Mouse (Mus musculus): ENCODE measurements at regions not wholly inside any gene's neighbourhood (a gene's known extent, or its start where the extent isn't known, plus 50 kb on each side); places are given as distances from the start of the nearest gene placed in this dataset.

DNA sequence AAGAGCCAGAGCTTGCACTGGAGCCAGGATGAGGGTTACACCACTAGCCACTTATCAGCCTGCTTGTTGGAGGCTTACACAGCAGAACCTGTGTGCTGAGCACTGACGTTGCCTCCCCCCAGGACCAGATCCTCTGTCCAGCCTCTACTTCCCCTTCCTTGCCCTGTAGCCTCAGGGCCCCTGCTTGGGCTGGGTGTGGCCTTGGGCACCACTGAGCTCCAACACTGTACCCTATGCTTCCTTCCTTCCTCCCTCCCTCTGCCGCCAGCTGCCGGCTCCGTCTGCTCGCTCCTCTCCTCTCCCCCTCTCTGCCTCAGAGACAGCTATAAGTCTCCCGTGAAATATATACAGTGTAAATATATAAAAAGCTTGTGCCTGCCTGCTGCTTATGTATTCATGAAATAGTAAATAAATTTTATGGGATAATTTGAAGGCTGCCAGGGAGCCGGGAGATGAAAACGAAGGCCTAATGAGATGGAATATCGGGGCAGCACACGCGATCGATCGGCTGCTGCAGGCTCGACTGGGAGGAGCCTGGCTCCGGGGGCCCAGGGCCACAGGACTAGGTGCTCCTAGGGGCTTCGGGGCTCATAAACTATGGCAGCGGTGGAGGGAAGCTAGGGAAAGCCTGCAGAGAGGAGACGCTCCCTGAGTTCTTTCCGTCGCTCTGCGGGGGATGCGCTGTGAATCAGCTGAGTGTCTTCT, 135.6 kb downstream of the Rbm19 start:
- Histone ChIP-seq H3K4me2 (peak overlapping the region; percentile 59), H3K9ac (no peak overlapping the region), H3K9me3 (replicated peaks) (no peaks in the 10 kb centered on the region), H3K27me3 (replicated peaks) (peaks cover 87% of the 10 kb centered on the region), H3K4me1 (replicated peaks) (0 out of 2 replicates have a peak, but pooled peaks cover 2% of the 10 kb centered on the region), H3K4me3 (peak overlapping the region; percentile 28), H3K27ac (ENCODE audit: poor library complexity, severe bottlenecking) (no peak overlapping the region), H3K36me3 (no peaks in the 10 kb centered on the region)
- 8% methylated on average over 22 of the region's 22 CpGs for WGBS
- no peak for ATAC-seq (ENCODE audit: insufficient number of reproducible peaks, low FRiP score)

DNA sequence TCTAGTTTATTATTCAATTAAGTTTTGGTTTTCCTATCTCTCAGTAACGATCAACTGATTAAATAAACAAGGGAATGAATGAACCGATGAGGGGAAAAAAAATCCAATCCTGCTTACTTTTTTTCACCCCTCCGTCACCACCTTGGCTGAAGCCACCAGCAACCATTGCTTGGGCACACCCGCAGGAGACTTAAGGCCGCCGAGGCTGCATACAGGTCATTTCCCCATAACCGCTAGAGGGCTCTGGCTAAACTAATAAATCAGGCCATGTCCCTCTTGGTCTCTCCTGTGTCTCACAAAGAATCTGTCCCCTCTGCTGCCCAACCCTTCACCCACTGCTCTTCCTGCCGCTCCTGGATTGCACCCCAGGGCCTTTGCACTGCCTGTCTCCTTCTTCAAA, 136.3 kb downstream of the Rbm19 start:
- no peaks in the 10 kb centered on the region for H3K36me3 ChIP-seq
- no peak overlapping the region for H3K9ac ChIP-seq
- WGBS, result 5% methylated on average over 8 of the region's 8 CpGs
- H3K27ac ChIP-seq (ENCODE audit: poor library complexity, severe bottlenecking), result no peak overlapping the region
- no peaks in the 10 kb centered on the region for H3K9me3 ChIP-seq (replicated peaks)
- no peak overlapping the region; the same call in 1 of the 2 replicates for H3K4me3 ChIP-seq
- H3K4me1 ChIP-seq (replicated peaks), result 0 out of 2 replicates have a peak, but pooled peaks cover 2% of the 10 kb centered on the region
- H3K27me3 ChIP-seq (replicated peaks), result peaks cover 80% of the 10 kb centered on the region
- no peak for ATAC-seq (ENCODE audit: insufficient number of reproducible peaks, low FRiP score)
- H3K4me2 ChIP-seq, result peak overlapping the region; percentile 59

DNA sequence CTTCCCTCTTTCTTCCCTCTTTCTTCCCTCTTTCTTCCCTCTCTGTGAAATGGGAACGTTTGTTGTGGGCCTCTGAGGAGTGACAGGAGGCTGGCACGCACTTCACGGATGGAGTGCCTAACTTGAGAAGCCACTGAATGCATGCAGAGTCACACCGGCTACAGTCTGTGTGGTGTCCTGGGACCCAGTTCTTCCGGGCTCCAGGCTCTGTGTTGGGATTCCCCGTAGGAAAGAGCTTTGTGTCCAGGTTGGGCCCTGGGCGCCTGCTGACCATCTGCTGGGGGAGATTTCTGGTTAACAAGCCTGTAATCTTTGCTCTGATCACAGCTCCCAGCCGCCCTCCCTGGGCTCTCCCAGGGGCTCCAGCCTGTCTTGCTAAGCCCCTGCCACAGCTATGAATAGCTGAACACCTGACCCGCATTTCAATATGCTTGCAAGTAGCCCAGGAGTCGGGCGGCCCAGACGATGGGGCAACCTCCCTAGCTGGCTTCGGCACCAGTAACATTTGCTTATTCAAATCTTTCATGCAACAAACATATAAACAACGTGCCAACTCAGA, 146.5 kb downstream of the Rbm19 start:
- WGBS, result 37% methylated on average over 14 of the region's 14 CpGs
- no peaks in the 10 kb centered on the region for H3K9me3 ChIP-seq (replicated peaks)
- H3K36me3 ChIP-seq, result no peaks in the 10 kb centered on the region
- no peak for ATAC-seq (ENCODE audit: insufficient number of reproducible peaks, low FRiP score)
- H3K9ac ChIP-seq, result no peak overlapping the region
- H3K27ac ChIP-seq (ENCODE audit: poor library complexity, severe bottlenecking), result no peak overlapping the region
- peaks cover 86% of the 10 kb centered on the region for H3K27me3 ChIP-seq (replicated peaks)
- H3K4me1 ChIP-seq (replicated peaks), result no peaks in the 10 kb centered on the region
- no peak overlapping the region for H3K4me2 ChIP-seq
- no peak overlapping the region for H3K4me3 ChIP-seq

DNA sequence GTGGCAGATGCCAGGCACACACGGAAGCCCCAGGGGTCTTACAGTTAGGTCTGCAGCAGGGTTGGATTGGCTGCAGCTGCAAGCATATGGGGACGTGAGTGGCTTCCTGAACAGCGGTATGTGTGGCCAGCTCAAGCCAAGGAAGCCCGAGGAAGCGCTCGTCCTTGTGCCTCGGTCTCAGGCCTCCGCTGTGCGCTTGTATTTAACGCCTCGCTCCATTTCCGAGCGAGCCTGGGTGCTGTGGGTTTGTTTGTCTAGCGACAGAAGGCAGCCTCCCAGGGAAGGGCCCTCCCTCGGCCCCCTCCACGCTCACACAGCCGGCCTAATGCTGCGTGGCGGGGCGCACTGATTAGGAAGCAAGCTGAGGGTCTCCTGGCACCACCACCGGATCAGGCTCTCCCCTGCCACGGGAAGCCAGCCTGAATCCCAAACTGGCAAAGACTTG, 153.2 kb downstream of the Rbm19 start:
- H3K4me2 ChIP-seq, result peak overlapping the region; percentile 56
- H3K27ac ChIP-seq (ENCODE audit: poor library complexity, severe bottlenecking), result no peak overlapping the region
- 13% methylated on average over 21 of the region's 22 CpGs for WGBS
- H3K4me1 ChIP-seq (replicated peaks), result 0 out of 2 replicates have a peak, but pooled peaks cover 3% of the 10 kb centered on the region
- peaks cover 4% of the 10 kb centered on the region for H3K9me3 ChIP-seq (replicated peaks)
- H3K27me3 ChIP-seq (replicated peaks), result peaks cover 77% of the 10 kb centered on the region
- H3K4me3 ChIP-seq, result peak overlapping the region; percentile 7
- no peaks in the 10 kb centered on the region for H3K36me3 ChIP-seq
- no peak for ATAC-seq (ENCODE audit: insufficient number of reproducible peaks, low FRiP score)
- H3K9ac ChIP-seq, result 0 out of 2 replicates have a peak overlapping the region, but pooled peaks have one; percentile 17

DNA sequence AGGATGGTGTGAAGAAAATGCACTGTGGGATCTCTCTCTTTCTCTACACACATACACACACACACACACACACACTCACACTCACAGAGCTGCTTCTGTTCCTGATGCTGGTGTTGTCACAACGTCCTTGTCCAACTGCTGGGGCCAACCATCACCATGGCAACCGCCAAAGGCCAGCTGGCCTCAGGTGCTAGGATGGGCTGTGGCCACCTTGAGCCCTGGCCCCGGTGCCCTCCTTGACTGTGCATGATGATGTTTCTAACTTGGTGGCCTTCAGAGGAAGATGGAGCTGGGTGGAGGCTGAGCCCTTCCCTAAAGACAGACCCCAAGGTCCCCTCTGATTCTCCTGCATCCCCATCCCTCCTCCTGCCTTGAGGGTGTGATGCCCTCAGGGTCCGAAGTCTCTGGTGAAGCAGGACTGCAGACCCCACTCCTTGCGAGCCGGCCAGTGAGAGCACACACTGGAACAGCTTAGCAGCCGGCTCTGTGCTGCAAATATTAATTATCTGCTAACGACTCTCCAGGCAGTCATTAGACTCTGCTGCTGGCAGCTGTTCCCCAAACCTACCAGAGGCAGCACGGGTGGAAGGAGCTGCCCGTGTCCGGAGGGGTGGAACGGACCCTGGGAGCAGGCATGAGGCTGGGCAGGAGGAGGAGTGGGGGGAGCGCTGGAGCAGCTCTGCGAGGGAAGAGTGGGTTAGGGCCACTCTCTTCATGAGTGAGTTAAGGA, 154.8 kb downstream of the Rbm19 start:
- H3K9me3 ChIP-seq (replicated peaks), result peaks cover 4% of the 10 kb centered on the region
- no peaks in the 10 kb centered on the region for H3K36me3 ChIP-seq
- H3K27me3 ChIP-seq (replicated peaks), result peaks cover 63% of the 10 kb centered on the region
- no peak overlapping the region for H3K9ac ChIP-seq
- ATAC-seq (ENCODE audit: insufficient number of reproducible peaks, low FRiP score), result no peak
- H3K4me3 ChIP-seq, result no peak overlapping the region
- no peak overlapping the region for H3K4me2 ChIP-seq
- H3K27ac ChIP-seq (ENCODE audit: poor library complexity, severe bottlenecking), result no peak overlapping the region
- 0 out of 2 replicates have a peak, but pooled peaks cover 3% of the 10 kb centered on the region for H3K4me1 ChIP-seq (replicated peaks)
- WGBS, result 63% methylated on average over 14 of the region's 14 CpGs

DNA sequence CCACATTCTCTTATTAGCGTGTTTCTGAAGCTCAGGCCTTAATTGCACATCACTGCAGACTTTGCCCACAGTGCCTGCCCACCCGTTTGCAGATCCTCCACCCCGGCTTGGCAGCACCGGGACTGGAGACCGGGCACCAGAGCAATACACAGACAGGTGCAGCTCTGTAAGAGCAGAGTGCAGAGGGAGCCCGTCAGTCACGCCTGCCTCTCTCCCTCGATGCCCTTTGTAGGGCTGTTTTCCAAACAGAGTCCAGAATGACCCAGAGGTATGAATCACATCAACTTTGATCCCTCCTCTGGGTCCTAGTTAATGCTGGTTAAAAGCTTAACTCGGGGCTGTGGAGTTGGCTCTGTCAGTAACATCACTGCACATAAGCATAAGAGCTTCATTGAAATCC, 155.3 kb upstream of the Lhx5 start:
- Histone ChIP-seq H3K4me2 (no peak overlapping the region), H3K4me3 (no peak overlapping the region), H3K27me3 (replicated peaks) (peaks cover 54% of the 10 kb centered on the region), H3K9me3 (replicated peaks) (peaks cover 4% of the 10 kb centered on the region), H3K36me3 (no peaks in the 10 kb centered on the region), H3K9ac (no peak overlapping the region), H3K4me1 (replicated peaks) (peaks cover 14% of the 10 kb centered on the region), H3K27ac (ENCODE audit: poor library complexity, severe bottlenecking) (no peak overlapping the region)
- 68% methylated on average over 9 of the region's 9 CpGs for WGBS
- no peak for ATAC-seq (ENCODE audit: insufficient number of reproducible peaks, low FRiP score)

DNA sequence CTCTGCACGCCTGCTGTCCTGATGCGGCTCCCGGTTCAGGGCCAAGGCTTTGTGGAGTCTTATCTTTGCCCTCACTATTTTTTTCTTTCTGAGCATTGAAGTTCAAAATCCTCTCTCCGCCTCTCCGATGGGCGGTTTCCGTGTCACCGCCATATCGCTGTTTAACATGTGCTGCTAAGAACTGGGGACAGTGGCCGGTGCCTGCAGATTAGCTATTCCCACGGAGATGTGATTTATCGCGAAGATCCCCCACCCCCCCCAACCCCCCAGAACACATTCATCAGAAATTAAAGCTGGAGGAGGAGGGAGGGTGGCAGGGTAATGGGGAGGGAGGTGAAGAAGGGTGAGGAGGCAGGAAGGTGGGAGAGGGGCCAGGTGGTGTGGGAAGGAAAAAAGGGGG, 151.2 kb upstream of the Lhx5 start:
- ATAC-seq (ENCODE audit: insufficient number of reproducible peaks, low FRiP score), result no peak
- Histone ChIP-seq H3K9ac (no peak overlapping the region), H3K27me3 (replicated peaks) (peaks cover 80% of the 10 kb centered on the region), H3K4me1 (replicated peaks) (peaks cover 22% of the 10 kb centered on the region), H3K4me3 (no peak overlapping the region), H3K36me3 (no peaks in the 10 kb centered on the region), H3K4me2 (peak overlapping the region; percentile 25; the same call in 1 of the 2 replicates), H3K27ac (ENCODE audit: poor library complexity, severe bottlenecking) (no peak overlapping the region), H3K9me3 (replicated peaks) (no peaks in the 10 kb centered on the region)
- WGBS, result 1% methylated on average over 13 of the region's 13 CpGs

DNA sequence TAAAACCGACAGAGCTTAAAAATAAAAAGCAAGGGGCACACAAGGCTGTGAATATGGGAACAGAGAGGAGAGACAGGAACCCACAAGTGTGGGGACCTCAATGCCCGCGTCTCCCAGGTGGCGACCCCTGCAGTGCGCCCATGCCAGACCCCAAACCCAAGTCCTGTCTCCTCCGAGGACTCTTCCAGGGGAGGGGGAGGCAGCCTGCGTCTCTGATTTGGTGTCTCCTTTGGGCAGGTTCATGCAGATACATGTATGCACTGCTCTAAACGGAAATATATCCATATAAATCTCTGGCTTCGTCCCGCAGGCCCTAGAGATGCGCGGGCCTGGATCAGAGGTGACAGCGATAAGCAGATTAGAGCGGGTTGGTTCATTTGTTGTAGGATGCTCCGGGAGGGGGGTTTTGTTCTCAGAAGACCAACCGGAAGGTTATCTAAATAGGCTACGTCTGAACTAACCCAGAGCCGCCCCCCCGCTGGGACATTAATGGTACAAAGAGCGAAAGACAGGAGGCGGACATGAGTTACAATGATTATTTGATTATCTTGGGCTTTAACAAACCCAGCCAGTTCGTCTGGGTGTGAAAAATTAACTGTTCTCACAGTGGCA, 150.4 kb upstream of the Lhx5 start:
- no peak overlapping the region for H3K4me3 ChIP-seq
- no peak overlapping the region for H3K9ac ChIP-seq
- H3K27ac ChIP-seq (ENCODE audit: poor library complexity, severe bottlenecking), result no peak overlapping the region
- H3K36me3 ChIP-seq, result no peaks in the 10 kb centered on the region
- peaks cover 88% of the 10 kb centered on the region for H3K27me3 ChIP-seq (replicated peaks)
- H3K4me2 ChIP-seq, result peak overlapping the region; percentile 25
- peaks cover 22% of the 10 kb centered on the region for H3K4me1 ChIP-seq (replicated peaks)
- no peak for ATAC-seq (ENCODE audit: insufficient number of reproducible peaks, low FRiP score)
- no peaks in the 10 kb centered on the region for H3K9me3 ChIP-seq (replicated peaks)
- 3% methylated on average over 22 of the region's 22 CpGs for WGBS

DNA sequence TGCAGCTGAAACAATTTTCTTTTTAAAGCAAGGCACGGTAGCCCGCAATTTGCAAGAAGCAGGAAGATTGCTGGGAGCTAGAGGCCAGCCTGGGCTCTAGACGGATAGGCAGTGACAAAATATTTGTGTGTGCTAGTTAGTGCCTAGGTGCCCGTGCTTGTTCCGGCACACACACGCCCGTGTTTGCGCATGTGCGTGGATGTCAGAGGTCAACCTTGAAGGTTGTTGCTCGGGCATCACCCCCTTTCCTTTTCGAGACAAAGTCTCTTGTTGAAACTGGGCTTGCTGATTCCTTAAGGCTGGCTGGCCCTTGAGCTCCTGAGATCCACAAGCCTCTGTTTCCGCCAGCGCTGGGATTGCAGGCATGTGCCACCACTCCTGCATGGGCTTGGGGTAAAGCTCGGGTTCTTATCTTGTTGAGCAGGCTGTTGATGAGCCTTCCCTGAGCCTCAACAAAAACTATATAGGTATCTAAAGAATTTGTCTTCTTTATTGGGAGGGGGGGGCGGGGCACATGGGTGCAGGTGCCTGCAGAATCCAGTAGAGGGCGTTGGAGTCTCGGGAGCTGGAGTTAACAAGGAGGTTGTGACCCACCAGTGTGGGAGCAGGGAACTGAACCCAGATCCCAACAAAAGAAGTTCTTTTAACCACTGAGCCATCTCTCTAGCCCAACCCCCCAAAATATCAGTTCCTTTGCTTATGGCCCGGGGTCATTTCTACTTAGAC, 149.5 kb upstream of the Lhx5 start:
- no peak for ATAC-seq (ENCODE audit: insufficient number of reproducible peaks, low FRiP score)
- no peak overlapping the region for H3K4me3 ChIP-seq
- peak overlapping the region; percentile 25; the same call in 1 of the 2 replicates for H3K4me2 ChIP-seq
- H3K9ac ChIP-seq, result no peak overlapping the region
- H3K4me1 ChIP-seq (replicated peaks), result peaks cover 22% of the 10 kb centered on the region
- H3K27me3 ChIP-seq (replicated peaks), result peaks cover 97% of the 10 kb centered on the region
- no peaks in the 10 kb centered on the region for H3K9me3 ChIP-seq (replicated peaks)
- H3K27ac ChIP-seq (ENCODE audit: poor library complexity, severe bottlenecking), result no peak overlapping the region
- WGBS, result 26% methylated on average over 18 of the region's 18 CpGs
- H3K36me3 ChIP-seq, result no peaks in the 10 kb centered on the region

DNA sequence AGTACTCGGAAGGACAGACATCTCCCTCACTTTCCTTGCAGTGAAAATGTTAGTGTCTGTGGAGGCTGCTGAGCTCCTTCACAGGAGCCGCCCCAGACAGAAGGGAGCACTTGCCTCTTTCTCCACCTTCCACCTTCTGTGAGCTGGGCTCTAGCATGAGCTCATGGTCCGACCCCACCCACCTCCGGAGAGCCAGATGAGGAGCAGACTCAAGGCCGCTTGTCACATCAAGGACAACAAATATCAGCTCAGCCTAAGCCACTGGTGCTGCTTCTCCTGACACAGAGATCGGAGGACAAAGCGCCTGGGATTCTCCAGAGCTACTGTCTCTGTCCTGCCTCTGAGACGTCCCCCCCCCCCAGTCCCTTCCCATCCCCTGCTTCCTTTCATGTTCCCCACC, 146.9 kb upstream of the Lhx5 start:
- no peak for ATAC-seq (ENCODE audit: insufficient number of reproducible peaks, low FRiP score)
- H3K9me3 ChIP-seq (replicated peaks), result peaks cover 4% of the 10 kb centered on the region
- H3K27ac ChIP-seq (ENCODE audit: poor library complexity, severe bottlenecking), result no peak overlapping the region
- no peaks in the 10 kb centered on the region for H3K36me3 ChIP-seq
- no peak overlapping the region for H3K4me2 ChIP-seq
- no peak overlapping the region for H3K4me3 ChIP-seq
- H3K27me3 ChIP-seq (replicated peaks), result peaks cover 95% of the 10 kb centered on the region
- peaks cover 25% of the 10 kb centered on the region for H3K4me1 ChIP-seq (replicated peaks)
- H3K9ac ChIP-seq, result no peak overlapping the region
- 34% methylated on average over 8 of the region's 8 CpGs for WGBS

All from heart, embryonic 12.5 days (tissue).